Mouse (Mus musculus) gastrocnemius, postnatal 14 days (tissue): Measurements from ENCODE around the gene Ephb2. TPM values are rescaled to one million over a fixed set of nuclear protein-coding genes. Genes with fewer than 3 reads are reported as not detected.

Experiments
- DNase-seq: peaks from one replicate; pipeline ENCODE4 v3.0.0; 2021; ENCODE audit warnings: mixed read lengths
- intact Hi-C: fragments of 180-260 bp; cut with DNase I; formaldehyde crosslinking; loops from one replicate; pipeline ENCODE4 v1.15.1; 2025; ENCODE audit warnings: low total_unique reads
- long read RNA-seq, 2 experiments: library from polyadenylated mRNA; stranded (forward); transcript quantifications; one replicate each; pipeline ENCODE4 v2.0.0; 2021
- total RNA-seq, 2 experiments: library from RNA; stranded (reverse); gene quantifications; 2 replicates each; pipeline ENCODE4 v1.2.3; 2021

Ephb2 gene
- 1 to 10 TPM; 1.2 to 4.2 TPM for total RNA-seq
- long read RNA-seq, experiment 1, partial matches to known transcripts, result 1 of 1 reads
- long read RNA-seq, experiment 1, other reads (novel, unspliced or antisense), result 0 of 1 reads
- long read RNA-seq, experiment 2, partial matches to known transcripts, result 1 of 1 reads
- long read RNA-seq, experiment 2, other reads (novel, unspliced or antisense), result 0 of 1 reads

DNA sequence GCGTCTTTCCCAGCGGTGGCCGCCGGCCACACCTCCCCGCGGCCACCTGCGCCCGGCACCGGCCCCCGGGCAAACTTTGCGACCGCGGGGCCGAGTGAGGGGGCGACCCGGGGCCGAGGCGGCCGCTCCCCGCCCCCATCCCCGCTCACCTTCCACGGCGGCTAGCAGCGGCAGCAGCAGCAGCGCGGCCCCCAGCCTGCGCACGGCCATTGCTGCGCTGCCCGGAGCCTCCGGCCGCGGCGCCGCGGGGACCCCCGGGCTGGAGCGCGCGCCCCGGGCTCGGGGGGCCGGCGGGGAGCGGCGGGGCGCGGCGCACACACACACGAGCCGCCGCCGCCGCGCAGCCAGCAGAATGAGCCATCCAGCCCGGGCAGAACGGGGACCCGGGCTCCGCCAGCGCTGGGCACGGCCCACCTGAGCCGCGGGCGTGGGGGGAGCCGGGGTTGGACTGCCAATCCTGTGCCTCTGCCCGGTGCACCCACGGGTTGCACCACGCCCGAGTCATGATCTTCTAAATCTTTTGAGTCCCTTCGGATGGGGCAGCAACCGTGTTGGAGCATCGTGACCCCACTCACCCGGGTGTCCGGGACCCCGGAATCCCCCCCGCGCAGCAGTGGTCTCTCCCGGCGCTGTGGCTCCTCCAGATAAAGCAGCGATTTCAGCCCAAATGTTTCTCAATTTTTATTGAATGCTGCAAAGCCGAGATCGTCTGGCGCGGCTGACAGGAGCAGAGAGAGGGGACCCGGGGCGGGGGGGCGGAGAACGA, at the start of gene Ephb2:
TSS of gene Ephb2 (minus strand) at position 368 of the 766 bp plus-strand sequence.
- intact Hi-C loops, result no loop called here

DNA sequence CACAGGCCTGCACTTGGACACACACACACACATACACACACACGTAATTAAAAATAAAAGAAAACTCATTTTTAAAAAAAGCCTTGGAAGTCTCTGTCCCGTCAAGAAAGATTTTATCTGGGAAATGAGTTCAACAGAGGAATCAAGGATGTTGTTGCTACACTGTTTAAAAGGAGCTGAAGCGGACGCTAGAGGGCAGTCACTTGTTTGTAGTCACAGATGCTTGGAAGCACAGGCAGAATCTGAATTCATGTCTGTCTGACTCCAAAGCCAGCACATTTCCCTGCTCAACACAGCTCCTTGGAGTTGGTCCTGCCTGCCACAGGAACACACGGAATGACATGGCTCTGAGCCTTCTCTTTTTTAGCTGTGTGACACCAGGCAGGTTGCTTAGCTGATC, 42.8 kb upstream of the Ephb2 start:
- DNase-seq, result no peak
- intact Hi-C loops, result no loop called here

More for the DNA sequence above, at the start of gene Ephb2:
- peak; percentile 64 for DNase-seq

DNA sequence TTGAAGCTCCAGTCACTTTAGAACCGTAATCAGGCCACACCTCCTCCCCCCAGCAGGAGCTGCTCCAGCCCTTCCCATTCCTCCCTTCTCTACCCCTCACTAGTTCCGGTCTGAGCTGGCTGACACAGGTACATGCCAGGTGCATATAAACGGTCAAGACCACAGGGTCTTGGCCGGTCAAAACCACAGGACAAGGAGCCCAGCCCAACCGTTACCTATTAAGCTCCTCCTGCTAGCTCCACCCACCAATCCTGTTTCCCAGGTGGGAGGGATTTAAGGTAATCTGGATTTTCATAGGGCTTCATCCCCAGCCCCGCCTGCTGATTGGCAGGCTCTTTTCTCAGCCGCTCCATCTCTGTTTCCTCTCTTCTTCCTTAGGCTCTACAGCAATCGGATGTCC, 42.4 kb upstream of the Ephb2 start:
- DNase-seq, result no peak
- intact Hi-C loops, result no loop called here

DNA sequence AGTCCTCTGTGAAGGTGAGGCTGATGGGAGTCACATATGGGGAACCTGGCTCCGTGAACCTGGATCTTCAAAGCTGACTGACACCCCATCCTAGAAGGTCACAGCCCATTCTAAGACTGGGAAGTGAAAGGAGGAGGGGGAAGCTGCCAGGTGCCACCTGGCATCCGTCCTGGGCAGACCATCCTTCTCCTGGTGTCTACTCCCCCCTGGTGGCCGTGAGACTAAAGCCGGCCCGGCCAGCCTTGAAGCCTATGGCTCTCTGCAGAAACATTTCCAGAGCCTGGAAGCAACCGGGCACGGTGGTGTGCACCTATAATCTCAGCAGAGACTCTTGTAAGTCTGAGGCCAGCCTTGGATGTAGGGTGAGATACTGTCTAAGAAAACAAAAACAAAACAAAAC, 41.2 kb upstream of the Ephb2 start:
- peak; percentile 31 for DNase-seq

DNA sequence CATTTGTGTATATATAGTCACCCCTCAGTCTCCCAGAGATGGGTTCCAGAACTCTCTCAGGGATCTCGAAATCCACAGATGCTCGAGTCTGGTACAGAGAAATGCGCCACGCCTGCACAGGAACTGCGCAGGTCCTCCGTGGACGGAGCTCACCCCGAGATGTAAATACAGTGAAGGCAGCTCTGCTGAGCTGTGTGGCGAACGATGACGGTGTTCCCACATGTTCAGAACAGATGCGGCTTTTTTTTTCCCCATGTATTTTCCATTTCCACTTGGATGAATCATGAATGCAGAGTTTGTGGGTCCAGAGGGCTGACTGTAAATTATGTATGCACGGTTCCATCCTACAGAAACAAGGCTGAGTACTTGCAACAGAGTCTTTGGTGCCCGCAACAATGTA, 39.2 kb upstream of the Ephb2 start:
- no peak for DNase-seq
- intact Hi-C loops, result no loop called here

More for the DNA sequence above, 41.2 kb upstream of the Ephb2 start:
- intact Hi-C loops, result no loop called here

DNA sequence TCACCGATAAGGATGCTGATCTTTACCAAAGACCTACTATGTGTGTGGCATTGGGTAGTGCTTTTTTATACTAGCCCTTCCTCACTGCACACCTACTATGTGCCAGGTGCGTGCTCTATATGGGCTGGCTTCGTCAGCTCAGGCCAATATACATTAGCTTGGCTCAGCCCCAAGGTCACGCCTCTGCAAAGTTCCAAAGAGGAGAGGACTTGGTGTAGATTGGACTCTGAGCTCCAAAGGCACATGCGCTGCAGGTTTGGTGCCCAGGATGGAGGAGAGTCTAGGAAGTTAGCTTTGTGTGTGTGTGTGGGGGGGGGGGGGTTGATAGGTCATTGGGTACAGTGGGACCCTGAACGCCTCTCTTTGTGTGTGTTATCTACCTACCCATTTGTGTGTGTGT, 32.6 kb upstream of the Ephb2 start:
- intact Hi-C loops, result no loop called here
- no peak for DNase-seq

DNA sequence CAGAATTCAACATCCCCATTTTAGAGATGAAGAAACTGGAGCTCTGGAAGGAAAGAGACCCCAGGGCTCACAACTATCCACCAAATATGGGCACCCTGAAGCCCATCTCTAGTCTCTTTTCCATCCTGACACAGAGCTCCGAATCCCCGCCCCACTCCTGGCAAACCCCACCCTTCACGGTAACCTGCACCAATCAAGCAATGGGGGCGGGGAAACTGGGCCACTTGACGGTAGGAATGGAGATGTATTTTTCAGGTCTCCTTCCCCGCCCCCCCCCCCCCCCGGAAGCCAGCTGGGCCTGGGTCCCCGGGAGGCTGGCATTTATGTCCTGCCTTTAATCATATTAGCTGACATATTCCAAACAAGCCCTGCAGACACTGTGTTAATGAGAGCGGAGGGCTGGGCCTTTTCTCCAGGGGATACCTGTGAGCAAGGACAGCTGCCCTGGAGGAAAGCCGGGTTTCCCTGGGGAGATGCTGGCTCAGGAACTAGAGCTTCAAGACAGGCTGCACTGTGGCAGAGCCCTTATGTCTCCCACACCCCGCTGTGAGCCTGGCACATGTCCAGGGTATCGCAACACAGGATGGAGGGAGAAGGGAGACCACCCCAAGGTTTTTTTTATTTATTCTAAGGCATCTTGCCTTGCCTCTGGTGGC, 32.0 kb upstream of the Ephb2 start:
- no peak for DNase-seq
- intact Hi-C loops, result no loop called here

DNA sequence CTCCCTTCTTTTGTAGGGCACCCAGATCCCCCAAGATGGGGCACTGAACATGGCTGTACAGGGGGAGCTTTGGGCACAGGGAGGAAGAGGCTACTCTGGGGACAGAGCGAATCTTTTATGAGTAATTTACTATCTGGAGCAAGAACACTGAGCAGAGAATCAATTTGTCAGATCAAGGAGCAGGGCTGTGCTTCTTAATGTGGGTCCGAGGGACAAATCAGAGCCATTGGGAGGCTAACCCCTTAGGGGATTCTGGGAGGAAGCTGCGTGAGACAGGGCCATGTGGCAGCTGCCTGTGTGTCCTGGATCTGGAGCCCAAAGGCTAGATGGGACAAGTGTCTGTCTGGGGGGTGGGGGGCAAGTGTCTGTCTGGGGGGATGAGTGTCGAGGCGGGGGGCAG, 29.7 kb upstream of the Ephb2 start:
- intact Hi-C loops, result no loop called here
- no peak for DNase-seq

DNA sequence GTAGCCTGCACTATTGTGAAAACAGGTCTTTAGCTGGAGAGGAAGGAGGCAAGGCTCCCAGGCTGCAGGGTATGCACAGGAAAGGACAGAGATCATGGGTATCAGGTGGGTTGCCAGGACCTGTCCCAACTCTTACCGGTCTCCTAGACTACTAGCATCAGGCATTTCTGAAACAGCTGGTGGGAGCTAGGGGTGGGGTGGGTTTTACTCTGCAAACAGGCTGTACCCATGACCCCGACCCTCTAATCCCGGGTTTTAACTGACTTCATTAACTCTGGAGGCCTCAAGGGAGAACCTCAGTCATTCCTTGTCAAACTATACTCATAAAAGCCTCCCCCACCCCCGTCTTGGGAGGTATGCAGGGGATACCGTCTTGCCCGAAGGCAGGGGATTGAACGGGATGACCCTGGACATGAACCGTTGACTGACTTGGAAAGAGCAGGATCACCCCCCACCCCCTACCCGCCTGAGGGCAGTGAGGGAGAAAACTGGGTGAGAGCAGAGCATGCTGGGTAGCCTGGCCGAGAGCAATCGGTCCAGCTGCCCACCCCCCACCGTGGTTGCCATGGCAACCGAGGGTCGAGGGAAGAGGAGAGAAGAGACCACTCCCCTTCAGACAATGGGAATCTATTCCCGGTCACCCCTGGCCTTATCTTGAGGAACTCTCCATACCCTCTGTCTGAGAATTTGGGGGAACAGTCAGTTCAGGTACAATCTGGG, 29.1 kb upstream of the Ephb2 start:
- no peak for DNase-seq
- intact Hi-C loops, result no loop called here

DNA sequence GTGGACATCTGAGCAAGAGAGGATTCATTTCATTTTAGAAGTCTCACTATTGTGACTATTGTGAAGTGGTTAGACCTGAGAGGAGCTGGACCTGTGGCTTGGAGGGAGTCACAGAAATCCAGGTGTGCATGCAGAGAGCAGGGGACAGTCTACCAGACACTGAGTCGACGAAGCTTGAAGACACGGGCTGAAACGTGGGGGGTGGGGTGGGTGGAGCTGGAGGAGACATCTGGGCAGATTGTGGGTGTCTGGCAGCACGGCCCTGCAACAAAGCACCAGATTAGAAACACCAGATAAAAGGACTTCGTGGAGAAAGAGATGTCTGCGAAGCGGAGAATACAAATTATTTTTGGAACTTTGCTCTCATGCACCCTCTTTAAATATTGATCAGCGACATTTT, 27.7 kb upstream of the Ephb2 start:
- intact Hi-C loops, result no loop called here
- no peak for DNase-seq

DNA sequence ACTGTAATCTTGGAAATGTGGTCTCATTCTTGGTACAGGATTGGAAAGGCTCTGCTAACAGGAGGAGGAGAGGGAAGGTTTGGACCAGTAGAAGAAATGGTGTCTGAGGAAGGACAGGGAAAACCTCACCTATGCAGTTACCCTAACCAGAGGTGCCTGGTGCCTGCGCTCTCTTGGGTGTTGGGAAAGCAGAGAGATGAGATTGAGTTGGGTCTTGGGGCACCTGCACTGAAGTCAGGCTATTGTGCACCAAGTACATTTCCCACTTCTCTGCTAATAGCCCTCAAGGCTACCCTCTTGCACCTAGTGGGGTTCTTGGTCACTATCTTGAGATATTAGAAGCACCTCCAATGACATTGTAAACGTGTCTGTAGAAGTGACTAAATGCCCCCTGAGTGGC, 26.6 kb upstream of the Ephb2 start:
- no peak for DNase-seq
- intact Hi-C loops, result no loop called here

DNA sequence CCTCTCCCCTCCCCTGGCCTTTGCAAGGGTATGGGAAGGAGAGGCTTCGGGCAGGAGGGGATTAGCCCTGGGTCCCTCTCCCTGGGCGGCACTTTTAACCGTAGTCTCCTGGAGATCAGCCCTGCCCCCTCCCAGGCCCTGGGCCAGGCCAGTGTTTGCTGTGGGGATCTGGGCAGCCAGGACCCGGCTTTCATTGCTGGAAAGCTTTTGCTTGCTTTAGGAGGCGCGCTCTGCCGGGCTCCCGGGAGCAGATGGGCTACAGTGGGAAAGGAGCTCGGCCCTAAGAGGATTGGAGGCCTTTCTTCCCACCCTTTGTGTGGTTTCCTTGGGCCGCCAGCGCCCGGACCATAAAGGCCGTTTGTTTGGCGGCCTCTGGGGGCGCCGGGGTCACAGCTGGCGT, 26.0 kb upstream of the Ephb2 start:
- intact Hi-C loops, result no loop called here
- DNase-seq, result no peak

DNA sequence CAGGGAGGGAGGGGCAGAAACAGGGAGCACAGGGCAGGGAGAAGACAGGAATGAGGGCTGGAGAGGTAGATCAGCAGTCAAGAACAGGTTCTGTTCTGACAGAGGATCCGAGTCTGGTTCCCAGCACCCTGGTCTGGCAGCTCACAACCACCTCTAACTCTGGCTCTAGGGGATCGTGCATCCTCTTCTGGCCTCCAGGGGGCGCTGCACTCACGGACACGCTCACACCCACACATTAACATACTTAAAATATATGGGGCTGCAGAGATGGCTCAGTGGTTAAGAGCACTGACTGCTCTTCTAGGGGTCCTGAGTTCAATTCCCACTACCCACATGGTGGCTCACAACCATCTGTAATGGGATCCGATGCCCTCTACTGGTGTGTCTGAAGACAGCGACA, 24.2 kb upstream of the Ephb2 start:
- no peak for DNase-seq
- intact Hi-C loops, result no loop called here

DNA sequence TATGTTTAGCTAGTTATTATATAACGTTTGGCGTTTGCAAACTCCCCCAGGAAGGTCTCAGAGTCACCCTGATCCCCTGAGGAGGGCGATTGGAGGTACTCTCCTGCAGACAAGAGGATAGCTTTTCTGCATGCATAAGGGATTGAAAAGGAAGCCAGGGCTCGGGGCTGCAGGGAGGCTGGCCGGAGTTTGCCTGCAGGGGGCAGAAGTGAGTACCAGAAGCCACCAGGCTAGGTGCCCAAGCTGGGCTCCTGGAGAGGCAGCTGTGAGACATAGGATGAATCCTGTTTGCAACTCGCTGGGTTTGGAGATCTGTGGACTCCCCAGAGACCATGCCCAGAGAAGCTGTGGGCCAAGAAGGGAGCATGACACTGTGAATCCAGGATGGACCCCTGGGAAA, 19.3 kb upstream of the Ephb2 start:
- intact Hi-C loops, result no loop called here
- no peak for DNase-seq

DNA sequence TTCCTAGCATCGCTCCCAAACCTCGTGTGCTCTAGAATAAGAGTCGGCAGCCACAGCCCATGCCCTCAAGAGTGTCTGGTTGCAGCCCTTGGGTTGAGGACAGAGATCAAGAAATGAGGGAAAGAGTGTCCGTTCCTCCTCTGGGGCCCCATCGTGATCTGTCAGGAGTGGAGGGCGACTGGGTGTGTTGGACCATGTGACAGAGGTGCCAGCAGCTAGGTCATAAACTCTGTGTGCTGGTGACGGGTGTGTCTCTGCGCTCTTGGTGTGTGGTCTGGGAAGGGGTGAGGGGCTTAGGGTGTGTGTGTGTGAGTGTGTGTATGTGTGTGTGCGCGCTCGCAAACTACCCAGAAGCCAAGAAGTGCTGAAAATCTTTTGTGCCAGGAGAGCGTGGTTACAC, 17.2 kb upstream of the Ephb2 start:
- intact Hi-C loops, result no loop called here
- no peak for DNase-seq

DNA sequence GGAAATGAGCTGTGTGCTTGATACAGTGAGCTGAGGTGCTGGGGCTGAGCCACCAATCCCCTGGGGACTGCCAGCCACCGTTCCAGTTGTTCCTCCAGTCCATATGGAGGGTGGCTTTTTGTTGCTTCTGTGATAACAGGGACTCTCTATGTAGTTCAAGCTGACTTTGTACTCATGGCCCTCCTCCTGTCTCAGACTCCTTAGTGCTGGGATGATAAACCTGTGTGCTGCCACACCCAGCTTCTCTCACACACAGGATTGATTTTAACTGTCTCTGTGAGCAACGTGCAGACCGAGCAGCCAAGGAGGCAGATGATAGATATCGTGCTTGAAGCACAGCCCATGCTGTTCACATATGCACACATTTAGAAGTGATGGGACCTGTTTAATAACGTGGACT, 16.3 kb upstream of the Ephb2 start:
- intact Hi-C loops, result no loop called here
- no peak for DNase-seq

DNA sequence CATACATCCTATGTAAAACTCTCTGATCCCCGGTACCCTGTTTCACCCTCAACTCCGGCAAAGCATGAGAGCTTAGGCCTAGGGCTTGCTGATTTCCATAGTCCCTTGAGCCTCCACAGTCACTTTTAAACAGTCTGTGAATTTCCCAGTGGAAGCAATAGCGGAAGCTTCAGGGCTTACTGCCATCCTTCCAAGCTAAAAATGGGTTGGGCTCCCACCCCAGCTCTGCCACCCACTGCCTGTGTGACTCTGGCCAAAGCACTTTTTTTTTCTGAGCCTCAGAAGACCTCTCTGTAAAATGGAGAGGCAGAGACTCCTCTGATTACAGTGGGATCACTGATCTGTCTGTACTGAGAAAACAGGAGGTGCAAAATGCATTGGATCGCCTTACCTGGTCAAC, 12.8 kb upstream of the Ephb2 start:
- no peak for DNase-seq
- intact Hi-C loops, result no loop called here

DNA sequence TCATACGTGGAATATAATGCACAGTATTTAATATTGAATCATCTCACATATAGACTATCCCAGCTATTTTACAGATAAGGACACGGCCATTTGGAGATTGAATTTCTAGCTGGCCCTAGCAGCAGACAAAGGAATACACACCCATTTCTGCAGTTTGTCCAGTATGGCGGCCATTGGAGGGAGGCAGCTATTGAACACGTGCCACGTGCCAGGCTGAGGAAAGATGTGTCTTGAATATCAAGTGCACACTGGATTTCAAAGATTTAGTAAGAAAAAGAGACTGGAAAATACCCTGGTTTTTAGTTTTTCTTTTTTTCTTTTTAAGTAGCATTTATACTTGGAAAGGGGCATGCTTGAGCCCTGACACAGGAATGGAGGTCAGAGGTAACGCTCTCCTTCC, 11.4 kb upstream of the Ephb2 start:
- no peak for DNase-seq
- intact Hi-C loops, result no loop called here

DNA sequence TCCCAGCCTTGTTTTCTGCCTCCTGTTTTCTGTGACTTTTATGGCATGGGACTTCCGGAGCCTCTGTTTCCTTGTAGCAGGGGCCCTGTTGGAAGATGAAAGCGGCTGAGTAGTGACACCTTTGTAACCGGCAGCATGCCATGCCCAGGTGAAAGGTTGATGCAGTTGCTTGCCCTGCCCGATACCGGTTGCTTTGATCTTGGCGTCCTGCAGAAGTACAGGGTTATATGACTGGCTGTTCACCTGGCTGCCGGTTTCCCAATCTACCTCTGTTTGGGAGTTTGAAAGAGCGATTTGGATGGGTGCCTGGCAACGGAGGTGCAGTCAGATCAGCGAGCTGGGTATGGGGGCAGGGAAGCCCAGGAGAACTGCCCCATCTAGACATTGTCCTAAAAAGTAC, 7.0 kb upstream of the Ephb2 start:
- intact Hi-C loops, result loop anchor here (5.0 kb wide), 1 partner anchor 146 kb away; no protein-coding TSS in a partner anchor
- no peak for DNase-seq

DNA sequence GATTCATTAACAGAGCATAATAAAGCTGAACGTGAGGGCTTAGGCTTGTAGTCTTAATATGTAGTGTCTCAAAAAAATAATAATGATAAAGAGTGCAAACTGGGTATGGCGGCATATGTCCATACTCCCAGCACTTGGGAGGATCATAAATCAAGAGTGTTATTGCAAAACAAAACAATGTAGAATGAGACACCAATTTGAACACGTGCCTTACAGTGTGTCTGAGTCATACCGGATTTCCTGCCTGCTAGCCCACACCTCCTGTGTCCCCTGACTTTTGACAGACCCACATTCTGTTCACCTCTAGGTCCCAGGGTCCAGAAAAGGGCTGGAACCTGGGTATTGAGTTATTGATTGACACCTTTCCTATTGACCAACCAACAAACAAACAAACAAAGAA, 6.2 kb upstream of the Ephb2 start:
- intact Hi-C loops, result loop anchor here (5.0 kb wide), 1 partner anchor 145 kb away; no protein-coding TSS in a partner anchor

More for the DNA sequence above, 6.2 kb upstream of the Ephb2 start:
- DNase-seq, result no peak
